Mouse (Mus musculus) CH12.LX (cell line): ENCODE results near the gene Chpf2. TPM values are rescaled to one million over a fixed set of nuclear protein-coding genes. Genes with fewer than 3 reads are reported as not detected.
"Not testable (repeated sequence)": the region's sequence is repeated elsewhere in the genome, so short reads cannot be mapped to it uniquely, and the experiment has no call there.

ENCODE experiments used
- DNase-seq: peaks from one replicate; pipeline ENCODE4 v3.0.0-alpha.2; 2013; ENCODE audit errors: extremely low read depth
- H3K27ac ChIP-seq: 2 replicates; pipeline ENCODE4 v1.5.1; 2012; ENCODE audit warnings: low read depth, mild to moderate bottlenecking, control low read depth, moderate library complexity; ENCODE audit not compliant: insufficient read depth
- H3K27me3 ChIP-seq: replicated peaks from 2 replicates; pipeline ENCODE3; 2012; ENCODE audit warnings: inconsistent platforms
- H3K36me3 ChIP-seq, 2 experiments: replicated peaks in 1 of 2; 2 replicates each; pipeline versions ENCODE3 to v1.6.1; 2012; ENCODE audit warnings: inconsistent platforms in 1 of 2, low read length in 1 of 2, mild to moderate bottlenecking in 1 of 2, mixed read lengths in 1 of 2, moderate library complexity in 1 of 2; ENCODE audit not compliant: control insufficient read depth in 1 of 2, insufficient read depth in 1 of 2
- H3K4me1 ChIP-seq, 2 experiments: 2 replicates each; pipeline ENCODE4 v1.6.1; 2012; ENCODE audit warnings: inconsistent platforms in 1 of 2, moderate library complexity in 1 of 2; ENCODE audit not compliant: insufficient read depth in 2 of 2, control insufficient read depth in 1 of 2
- H3K4me2 ChIP-seq: 2 replicates; pipeline ENCODE4 v1.6.1; 2012; ENCODE audit warnings: low read depth, mild to moderate bottlenecking, control low read depth; ENCODE audit not compliant: poor library complexity, insufficient read depth, severe bottlenecking
- H3K4me3 ChIP-seq, 3 experiments: fragments of 150-350 bp in 1 of 3; sonication (generic) in 1 of 3; replicated peaks in 1 of 3; 2 replicates each; pipeline versions ENCODE3 to v1.5.1; 2011 to 2012; ENCODE audit warnings: low read depth in 2 of 3, low read length in 2 of 3, mild to moderate bottlenecking in 2 of 3, moderate library complexity in 2 of 3, control low read depth in 1 of 3, improper control_type of control experiment in 1 of 3, inconsistent platforms in 1 of 3, mixed read lengths in 1 of 3; ENCODE audit not compliant: poor library complexity in 1 of 3
- H3K79me2 ChIP-seq: replicated peaks from 2 replicates; pipeline ENCODE4 v1.6.1; 2012; ENCODE audit warnings: mild to moderate bottlenecking, moderate library complexity; ENCODE audit not compliant: control insufficient read depth, poor library complexity, insufficient read depth, severe bottlenecking; ENCODE audit errors: extremely low read depth
- H3K9ac ChIP-seq: 2 replicates; pipeline ENCODE4 v1.6.1; 2012; ENCODE audit warnings: low read depth, mild to moderate bottlenecking, control low read depth, moderate library complexity; ENCODE audit not compliant: insufficient read depth
- H3K9me3 ChIP-seq: replicated peaks from 2 replicates; pipeline ENCODE3; 2012; ENCODE audit warnings: low read length, inconsistent platforms, mixed read lengths
- BHLHE40 ChIP-seq: IDR thresholded peaks from 2 replicates; pipeline ENCODE4 v1.6.1; 2011; ENCODE audit warnings: mild to moderate bottlenecking, low read depth, low read length, improper control_type of control experiment
- CHD1 ChIP-seq: IDR thresholded peaks from 2 replicates; pipeline ENCODE4 v1.6.1; 2012; ENCODE audit warnings: low read depth, low read length, improper control_type of control experiment, inconsistent platforms
- CHD2 ChIP-seq: IDR thresholded peaks from 2 replicates; pipeline ENCODE4 v1.6.1; 2011; ENCODE audit warnings: low read length, improper control_type of control experiment
- E2F4 ChIP-seq: IDR thresholded peaks from 2 replicates; pipeline ENCODE4 v1.6.1; 2011; ENCODE audit warnings: low read depth, low read length, improper control_type of control experiment; ENCODE audit not compliant: insufficient replicate concordance
- ELF1 ChIP-seq: IDR thresholded peaks from 2 replicates; pipeline ENCODE4 v1.6.1; 2014; ENCODE audit warnings: low read depth, mild to moderate bottlenecking, inconsistent platforms, low read length, improper control_type of control experiment
- EP300 ChIP-seq: IDR thresholded peaks from 2 replicates; pipeline ENCODE4 v1.6.1; 2011; ENCODE audit warnings: low read length, improper control_type of control experiment
- HCFC1 ChIP-seq: IDR thresholded peaks from 2 replicates; pipeline ENCODE4 v1.6.1; 2012; ENCODE audit warnings: low read depth, mild to moderate bottlenecking, inconsistent platforms, low read length, improper control_type of control experiment
- IRF4 ChIP-seq: IDR thresholded peaks from 2 replicates; pipeline ENCODE4 v1.6.1; 2014; ENCODE audit warnings: low read depth, mild to moderate bottlenecking, inconsistent platforms, low read length, improper control_type of control experiment
- KAT2A ChIP-seq: IDR thresholded peaks from 2 replicates; pipeline ENCODE4 v1.6.1; 2012; ENCODE audit warnings: low read length, improper control_type of control experiment, inconsistent platforms; ENCODE audit not compliant: insufficient replicate concordance
- MAFK ChIP-seq: IDR thresholded peaks from 2 replicates; pipeline ENCODE4 v1.6.1; 2011; ENCODE audit warnings: low read length, improper control_type of control experiment; ENCODE audit not compliant: insufficient replicate concordance
- MYC ChIP-seq: IDR thresholded peaks from 2 replicates; pipeline ENCODE4 v1.6.1; 2011; ENCODE audit warnings: low read depth, mild to moderate bottlenecking, improper control_type of control experiment, low read length
- NELFE ChIP-seq: IDR thresholded peaks from 2 replicates; pipeline ENCODE4 v1.6.1; 2011; ENCODE audit warnings: low read depth, low read length, improper control_type of control experiment
- PAX5 ChIP-seq: IDR thresholded peaks from 2 replicates; pipeline ENCODE4 v1.6.1; 2012; ENCODE audit warnings: low read length, inconsistent platforms, mixed read lengths
- POLR2A ChIP-seq: IDR thresholded peaks from 2 replicates; pipeline ENCODE4 v1.6.1; 2011; ENCODE audit warnings: low read depth, mild to moderate bottlenecking, improper control_type of control experiment, low read length
- RAD21 ChIP-seq: IDR thresholded peaks from 2 replicates; pipeline ENCODE4 v1.6.1; 2011; ENCODE audit warnings: low read depth, mild to moderate bottlenecking, low read length, improper control_type of control experiment, moderate library complexity
- RCOR1 ChIP-seq: conservative IDR thresholded peaks from 2 replicates; pipeline ENCODE4 v1.6.1; 2012; ENCODE audit warnings: low read depth, mild to moderate bottlenecking, inconsistent platforms, low read length, improper control_type of control experiment
- USF1 ChIP-seq: IDR thresholded peaks from 2 replicates; pipeline ENCODE4 v1.6.1; 2014; ENCODE audit warnings: low read depth, mild to moderate bottlenecking, inconsistent platforms, low read length, improper control_type of control experiment
- USF2 ChIP-seq: conservative IDR thresholded peaks from 2 replicates; pipeline ENCODE4 v1.6.1; 2011; ENCODE audit warnings: low read depth, low read length, improper control_type of control experiment
- ZKSCAN1 ChIP-seq: IDR thresholded peaks from 2 replicates; pipeline ENCODE4 v1.6.1; 2012; ENCODE audit warnings: low read depth, inconsistent platforms, low read length, improper control_type of control experiment, borderline replicate concordance
- ZNF384 ChIP-seq: IDR thresholded peaks from 2 replicates; pipeline ENCODE4 v1.6.1; 2012; ENCODE audit warnings: low read depth, low read length, improper control_type of control experiment, inconsistent platforms
- dilution Hi-C: fragments of 300-500 bp; cut with MboI; formaldehyde crosslinking; loops from 2 replicates; pipeline ENCODE4 v1.14.3; 2020; ENCODE audit warnings: low sequenced_read_pairs; ENCODE audit not compliant: extremely low pct_unique_long_range_greater_than_20kb, extremely low pct_ligation_motif_present
- in situ Hi-C: fragments of 300-500 bp; cut with MboI; formaldehyde crosslinking; loops from 3 replicates; pipeline ENCODE4 v1.14.3; 2019; ENCODE audit warnings: low sequenced_read_pairs, low pct_ligation_motif_present, low pct_unique_long_range_greater_than_20kb, mixed read lengths
- polyA plus RNA-seq: library from polyadenylated mRNA; unstranded; fragments of >175 nt; gene quantifications from 2 replicates; pipeline ENCODE4 v1.2.1, GENCODE M21; 2012; ENCODE audit warnings: low read depth; ENCODE audit not compliant: insufficient read length
- total RNA-seq, 2 experiments: library from RNA; depleted of rRNA; stranded (reverse); fragments of 300-350 nt in 1 of 2; fragments of >200 nt in 1 of 2; gene quantifications; 2 replicates each; pipeline ENCODE4 v1.2.3; 2012 to 2014

Chpf2 gene
- total and polyA plus RNA-seq, 3 experiments = 11.2 to 22.8 (median 20.4) TPM

- peaks cover 3 to 10% of the 10 kb centered on the region in 2 experiments; a peak in 2 of 4 replicates for H3K4me1 ChIP-seq
- H3K4me2 ChIP-seq = peak overlapping the region; percentile 19
- dilution Hi-C loops = no loop called here
Measured at GRCm38 (mm10) chr5:24551317-24551688, 35.2 kb upstream of the Chpf2 start.

DNA sequence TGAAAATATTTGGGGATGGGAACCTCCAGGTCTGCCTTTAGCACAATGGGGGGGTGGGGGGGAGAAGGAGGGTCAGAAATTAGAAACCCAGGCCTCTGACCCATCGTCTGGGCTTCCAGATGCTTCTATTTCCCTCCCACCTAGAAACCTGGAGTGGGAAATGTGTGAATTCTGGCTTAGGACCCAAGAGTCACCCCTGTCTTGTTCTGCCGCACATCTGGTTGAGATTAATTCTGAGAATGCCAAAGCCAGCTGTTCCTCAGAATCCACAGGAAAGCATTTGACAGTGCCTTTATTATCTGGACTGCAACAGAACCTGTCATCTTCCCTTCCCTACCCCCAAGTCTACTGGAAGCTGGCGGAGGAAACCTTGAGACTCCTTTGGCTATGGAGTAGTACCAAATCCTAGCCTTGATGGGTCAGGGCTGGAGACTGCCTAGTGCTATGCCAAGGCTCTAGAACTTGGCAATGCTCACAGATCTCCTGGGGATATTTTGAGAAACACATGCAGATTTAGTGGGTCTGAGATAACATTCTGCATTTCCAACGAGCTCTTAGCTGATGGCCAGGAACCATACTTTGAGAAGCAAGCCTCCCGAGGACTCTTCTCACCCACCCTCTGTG is 32.8 kb upstream of the Chpf2 start:
- Histone ChIP-seq H3K79me2 (no peaks in the 10 kb centered on the region), H3K36me3 (no peaks in the 10 kb centered on the region), H3K27me3 (peaks cover 45% of the 10 kb centered on the region), H3K4me1 (peaks cover 3 to 11% of the 10 kb centered on the region in 2 experiments; a peak in 2 of 4 replicates), H3K27ac (no peak overlapping the region), H3K9me3 (peaks cover 3% of the 10 kb centered on the region), H3K9ac (no peak overlapping the region), H3K4me3 (no peak overlapping the region), H3K4me2 (no peak overlapping the region)
- TF ChIP-seq NELFE (no peak), PAX5 (no peak), KAT2A (no peak), CHD1 (no peak), MAFK (no peak), E2F4 (no peak), CHD2 (no peak)
- in situ Hi-C loops = no loop called here
- DNase-seq = no peak
- dilution Hi-C loops = no loop called here

More at GRCm38 (mm10) chr5:24551317-24551688, 35.2 kb upstream of the Chpf2 start:
- no peak for DNase-seq
- H3K9me3 ChIP-seq = peaks cover 3% of the 10 kb centered on the region
- no peak overlapping the region for H3K27ac ChIP-seq
- no peaks in the 10 kb centered on the region for H3K36me3 ChIP-seq
- no peak for TF ChIP-seq ELF1
- no peak for TF ChIP-seq IRF4
- no peak for TF ChIP-seq RAD21
- TF ChIP-seq USF2 = no peak
- TF ChIP-seq HCFC1 = no peak
- no peak for TF ChIP-seq EP300
- TF ChIP-seq POLR2A = no peak
- TF ChIP-seq RCOR1 = no peak
- no peak for TF ChIP-seq MYC
- no peak for TF ChIP-seq ZNF384
- no peak for TF ChIP-seq BHLHE40
- no peak for TF ChIP-seq CHD1
- no peak for TF ChIP-seq USF1
- TF ChIP-seq ZKSCAN1 = no peak
- peaks cover 64% of the 10 kb centered on the region for H3K27me3 ChIP-seq
- H3K79me2 ChIP-seq = no peaks in the 10 kb centered on the region
- no peak overlapping the region for H3K4me3 ChIP-seq
- H3K9ac ChIP-seq = no peak overlapping the region
- in situ Hi-C loops = no loop called here

GRCm38 (mm10) chr5:24555335-24555734 is 31.2 kb upstream of the Chpf2 start:
- not testable (repeated sequence) for H3K4me3 ChIP-seq

More at GRCm38 (mm10) chr5:24555335-24555734, 31.2 kb upstream of the Chpf2 start:
- H3K9me3 ChIP-seq, H3K79me2 ChIP-seq, H3K36me3 ChIP-seq, H3K9ac ChIP-seq, H3K4me2 ChIP-seq, DNase-seq, in situ Hi-C loops, dilution Hi-C loops, H3K27ac ChIP-seq: not testable (repeated sequence)
- H3K27me3 ChIP-seq = peaks cover 31% of the 10 kb centered on the region
- H3K4me1 ChIP-seq = peaks cover 3 to 11% of the 10 kb centered on the region in 2 experiments; a peak in 2 of 4 replicates
